Mouse (Mus musculus): ENCODE data around the gene Pdrg1. TPM values are rescaled to one million over a fixed set of nuclear protein-coding genes. Genes with fewer than 3 reads are reported as not detected.

Pdrg1 gene
- 98.9 and 101 TPM in 2 replicates for polyA plus RNA-seq (2015; fragmentation: Nextera tagmentation; extraction: Ambion mirVana)

DNA sequence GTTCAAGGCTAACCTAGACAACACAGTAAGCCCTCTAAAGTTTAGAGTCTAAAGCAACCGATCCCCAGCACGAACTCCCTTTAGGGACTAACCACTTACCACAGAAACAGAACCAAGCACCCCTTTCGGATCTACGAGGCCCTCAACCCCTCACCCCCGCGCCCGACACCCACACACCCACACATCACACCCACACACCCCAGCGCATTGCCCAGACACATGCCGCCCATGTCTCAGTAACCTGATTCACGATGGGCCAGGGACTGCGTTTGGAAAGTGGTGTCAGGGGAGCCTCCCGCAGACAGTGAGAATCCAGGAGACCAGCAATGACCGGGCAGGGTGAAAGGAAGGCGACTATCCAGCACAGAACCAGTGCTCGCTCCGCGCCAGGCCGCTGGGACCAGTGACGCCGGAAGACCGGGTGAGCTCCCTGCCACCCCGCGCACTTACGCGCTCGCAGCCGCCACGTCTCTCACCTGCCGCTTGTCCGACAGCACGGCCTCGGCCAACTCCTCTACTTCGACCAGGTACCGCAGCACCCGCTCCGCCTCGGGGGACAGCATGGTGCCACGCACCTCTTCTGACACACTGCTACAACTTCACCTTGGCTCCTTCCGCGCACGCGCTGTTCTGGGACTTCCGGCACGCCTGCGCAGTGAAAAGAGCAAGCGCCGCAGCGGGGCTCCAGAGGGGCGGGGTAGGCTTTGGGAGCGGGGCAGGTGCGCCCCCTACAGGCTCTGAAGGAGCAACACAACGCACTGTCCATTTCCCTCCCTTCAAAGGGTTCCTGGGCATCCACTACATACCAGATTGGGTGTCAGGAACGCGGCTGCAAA, at the start of gene Pdrg1:
TSS of gene Pdrg1 (minus strand) at position 670 of the 836 bp plus-strand sequence.
- ATAC-seq (ENCODE audit: insufficient read depth, low FRiP score, low read depth), result peak; percentile 92
- Histone ChIP-seq H3K27ac (no peak within 1 kb of the TSS), H3K4me2 (peak within 1 kb of the TSS; percentile 77), H3K27me3 (replicated peaks) (0 out of 2 replicates have a peak, but pooled peaks cover 10% of the 10 kb centered on the region), H3K36me3 (peaks cover 28% of the 10 kb centered on the region), H3K9ac (peak within 1 kb of the TSS; percentile 63), H3K4me3 (replicated peaks) (peak within 1 kb of the TSS; percentile 73), H3K4me1 (0 out of 2 replicates have a peak, but pooled peaks cover 5% of the 10 kb centered on the region), H3K9me3 (no peaks in the 10 kb centered on the region)
- WGBS, result under 1% methylated on average over 54 of the region's 54 CpGs

DNA sequence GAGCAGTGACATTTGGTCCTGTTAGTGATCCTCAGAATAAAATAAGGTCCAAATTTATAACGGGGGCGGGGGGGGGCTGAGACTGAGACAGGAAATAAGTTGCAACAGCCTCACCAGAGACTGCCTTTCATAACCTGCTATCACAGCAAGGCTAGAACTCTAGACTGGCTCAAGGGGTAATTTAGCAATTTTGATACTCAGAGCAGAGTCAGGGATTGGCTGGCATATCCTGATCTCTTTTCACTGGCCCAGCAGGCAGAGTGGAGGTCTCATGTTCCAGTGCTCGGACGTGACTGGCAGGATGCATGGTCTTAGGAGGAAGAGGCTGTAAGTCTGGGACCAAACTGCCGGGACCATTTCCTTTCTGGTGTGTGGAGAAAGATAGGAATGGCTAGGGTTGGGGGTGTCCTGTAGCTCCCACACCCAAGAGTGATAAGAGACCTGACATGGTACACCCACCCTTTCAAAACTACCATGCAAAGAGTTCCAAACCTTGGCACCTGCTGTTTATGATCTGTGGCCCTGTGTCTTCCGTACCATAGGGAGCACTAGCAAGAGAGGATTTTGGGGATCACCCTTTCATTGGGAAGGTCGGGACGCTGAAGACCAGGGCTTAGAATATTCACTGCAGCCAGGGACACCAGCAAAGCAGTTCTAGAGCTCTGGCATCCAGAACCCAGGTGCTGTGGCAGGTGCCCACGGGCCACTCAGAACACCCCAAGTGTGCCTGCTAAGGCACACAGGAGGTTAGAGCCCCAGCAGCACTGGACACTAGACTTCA, 49.2 kb upstream of the Pdrg1 start:
- no peaks in the 10 kb centered on the region for H3K4me1 ChIP-seq
- no peak for ATAC-seq (ENCODE audit: insufficient read depth, low FRiP score, low read depth)
- H3K27me3 ChIP-seq (replicated peaks), result peaks cover 8% of the 10 kb centered on the region; the same call in 1 of the 2 replicates
- 71% methylated on average over 9 of the region's 9 CpGs for WGBS
- no peak overlapping the region for H3K9ac ChIP-seq
- no peaks in the 10 kb centered on the region for H3K9me3 ChIP-seq
- no peak overlapping the region for H3K4me3 ChIP-seq (replicated peaks)
- no peak overlapping the region for H3K4me2 ChIP-seq
- H3K36me3 ChIP-seq, result no peaks in the 10 kb centered on the region
- H3K27ac ChIP-seq, result no peak overlapping the region

DNA sequence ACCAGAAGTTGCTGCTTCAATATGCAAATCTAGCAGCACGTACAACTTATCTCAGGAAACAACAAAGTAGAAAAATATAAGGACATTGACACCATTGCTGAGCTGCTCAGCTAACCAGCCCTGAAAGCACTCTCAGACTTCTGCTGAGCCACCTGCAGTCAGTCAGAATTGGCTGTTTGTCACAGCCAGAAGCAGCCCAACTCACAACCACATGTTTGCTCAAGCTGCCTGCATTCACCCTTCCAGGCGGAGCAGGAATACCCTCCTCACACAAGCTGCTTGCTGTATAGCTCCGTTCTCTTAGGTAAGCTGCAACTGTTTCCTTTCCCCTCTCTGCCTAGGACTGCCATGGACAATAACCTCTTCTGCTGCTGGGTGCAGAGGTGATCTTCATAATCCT, 48.2 kb upstream of the Pdrg1 start:
- H3K9me3 ChIP-seq, result no peaks in the 10 kb centered on the region
- H3K27me3 ChIP-seq (replicated peaks), result peaks cover 6% of the 10 kb centered on the region; the same call in 1 of the 2 replicates
- no peak overlapping the region for H3K4me3 ChIP-seq (replicated peaks)
- no peaks in the 10 kb centered on the region for H3K4me1 ChIP-seq
- WGBS, result 44% methylated on average over 3 of the region's 3 CpGs
- H3K27ac ChIP-seq, result no peak overlapping the region
- no peak for ATAC-seq (ENCODE audit: insufficient read depth, low FRiP score, low read depth)
- H3K4me2 ChIP-seq, result no peak overlapping the region
- no peaks in the 10 kb centered on the region for H3K36me3 ChIP-seq
- no peak overlapping the region for H3K9ac ChIP-seq

DNA sequence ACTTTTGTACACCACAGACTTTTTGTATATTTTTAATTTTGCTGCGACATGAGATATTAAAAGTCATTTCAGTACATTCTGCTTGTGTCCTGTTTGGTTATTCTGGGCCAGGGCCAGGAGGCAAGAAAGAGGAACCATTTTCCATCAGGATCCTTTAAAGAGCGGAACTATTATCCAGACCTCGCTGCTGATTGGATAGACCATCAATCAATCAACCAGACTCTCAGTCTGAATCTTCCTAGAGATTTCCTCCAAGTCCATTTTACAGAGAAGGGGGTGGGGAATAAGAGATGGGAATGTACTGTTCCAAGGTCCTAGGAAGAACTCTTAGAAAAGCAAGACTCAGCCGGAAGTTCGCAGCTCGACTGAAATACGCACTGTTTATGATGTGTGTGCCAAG, 45.0 kb upstream of the Pdrg1 start:
- Histone ChIP-seq H3K9ac (no peak overlapping the region), H3K9me3 (no peaks in the 10 kb centered on the region), H3K4me1 (no peaks in the 10 kb centered on the region), H3K27me3 (replicated peaks) (no peaks in the 10 kb centered on the region), H3K27ac (no peak overlapping the region), H3K4me2 (no peak overlapping the region), H3K36me3 (no peaks in the 10 kb centered on the region), H3K4me3 (replicated peaks) (no peak overlapping the region)
- ATAC-seq (ENCODE audit: insufficient read depth, low FRiP score, low read depth), result no peak
- 75% methylated on average over 7 of the region's 7 CpGs for WGBS

DNA sequence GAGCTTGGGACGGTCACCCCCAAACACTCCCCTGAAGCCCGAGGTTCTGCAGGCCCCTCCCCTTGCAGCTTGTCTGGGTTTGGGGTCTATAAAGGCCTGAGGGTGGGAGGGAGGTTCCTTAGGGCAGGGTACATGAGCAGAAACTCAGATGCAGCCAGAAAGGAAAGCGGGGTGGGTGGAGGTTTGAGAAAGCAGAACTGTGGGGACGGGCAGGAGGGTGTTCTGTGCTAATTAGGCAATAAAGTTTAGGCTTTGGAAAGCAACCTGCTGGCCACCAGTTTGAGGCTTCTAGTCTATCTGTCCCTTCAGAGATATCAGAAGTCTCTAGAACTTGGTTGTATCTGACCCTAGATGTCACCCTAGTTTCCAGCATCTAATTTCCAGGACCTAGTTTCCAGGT, 43.1 kb upstream of the Pdrg1 start:
- 71% methylated on average over 4 of the region's 4 CpGs for WGBS
- H3K36me3 ChIP-seq, result no peaks in the 10 kb centered on the region
- no peak for ATAC-seq (ENCODE audit: insufficient read depth, low FRiP score, low read depth)

DNA sequence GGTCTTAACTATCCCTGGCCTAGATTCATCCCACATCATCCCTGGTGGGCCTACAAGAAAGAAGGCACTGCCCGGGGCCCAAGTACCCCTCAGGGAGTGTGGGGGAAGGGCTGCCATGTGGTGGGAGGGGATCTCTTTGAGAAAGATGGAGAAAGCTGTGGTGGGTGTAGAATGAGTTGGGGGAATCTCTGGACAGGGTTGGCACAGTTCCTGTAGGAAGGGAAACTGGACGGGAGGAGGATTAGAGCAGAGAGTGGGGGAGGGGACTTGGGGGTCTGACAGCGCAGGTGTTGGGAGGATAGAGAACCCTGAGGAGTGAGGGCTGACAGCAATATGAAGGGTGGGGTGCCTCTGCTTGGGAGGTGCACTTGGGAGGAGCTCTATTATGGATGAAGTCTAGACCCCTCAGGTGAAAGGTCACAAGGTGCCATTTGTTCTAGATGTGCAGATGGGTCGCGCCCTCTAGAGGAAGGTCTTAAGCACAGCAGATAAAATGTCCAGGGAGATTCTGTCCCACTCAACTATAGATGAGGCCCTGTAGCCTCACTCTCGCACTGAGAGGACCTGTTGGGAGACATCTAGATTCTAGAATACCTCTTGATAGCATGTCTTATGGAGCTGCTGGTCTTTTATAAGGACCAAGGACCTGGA, 40.2 kb upstream of the Pdrg1 start:
- WGBS, result 55% methylated on average over 6 of the region's 6 CpGs
- no peaks in the 10 kb centered on the region for H3K9me3 ChIP-seq
- no peaks in the 10 kb centered on the region for H3K4me1 ChIP-seq
- no peak for ATAC-seq (ENCODE audit: insufficient read depth, low FRiP score, low read depth)
- no peak overlapping the region for H3K27ac ChIP-seq
- no peaks in the 10 kb centered on the region for H3K36me3 ChIP-seq
- no peak overlapping the region for H3K4me2 ChIP-seq
- H3K27me3 ChIP-seq (replicated peaks), result peaks cover 27% of the 10 kb centered on the region
- no peak overlapping the region for H3K4me3 ChIP-seq (replicated peaks)
- no peak overlapping the region for H3K9ac ChIP-seq

More for the DNA sequence above, 43.1 kb upstream of the Pdrg1 start:
- peaks cover 1% of the 10 kb centered on the region; the same call in 1 of the 2 replicates for H3K27me3 ChIP-seq (replicated peaks)
- H3K9ac ChIP-seq, result no peak overlapping the region
- H3K4me3 ChIP-seq (replicated peaks), result no peak overlapping the region
- no peak overlapping the region for H3K4me2 ChIP-seq
- H3K4me1 ChIP-seq, result no peaks in the 10 kb centered on the region
- no peaks in the 10 kb centered on the region for H3K9me3 ChIP-seq
- H3K27ac ChIP-seq, result no peak overlapping the region

DNA sequence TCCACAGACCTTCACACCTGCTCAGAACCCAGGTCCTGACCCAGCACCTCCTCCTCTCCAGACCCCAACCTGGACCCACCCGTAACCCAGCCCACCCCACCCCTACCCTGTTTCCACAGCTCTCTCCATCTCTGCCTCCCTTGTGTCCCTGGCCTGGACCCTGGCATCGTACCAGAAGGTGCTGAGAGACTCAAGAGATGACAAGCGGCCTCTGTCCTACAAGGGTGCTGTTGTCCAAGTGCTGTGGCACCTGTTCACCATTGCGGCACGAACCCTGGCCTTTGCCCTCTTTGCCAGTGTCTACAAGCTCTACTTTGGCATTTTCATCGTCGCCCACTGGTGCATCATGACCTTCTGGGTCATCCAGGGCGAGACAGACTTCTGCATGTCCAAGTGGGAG, 38.7 kb upstream of the Pdrg1 start:
- no peaks in the 10 kb centered on the region for H3K9me3 ChIP-seq
- H3K9ac ChIP-seq, result no peak overlapping the region
- no peak for ATAC-seq (ENCODE audit: insufficient read depth, low FRiP score, low read depth)
- peaks cover 27% of the 10 kb centered on the region for H3K27me3 ChIP-seq (replicated peaks)
- no peaks in the 10 kb centered on the region for H3K4me1 ChIP-seq
- H3K4me3 ChIP-seq (replicated peaks), result no peak overlapping the region
- no peak overlapping the region for H3K27ac ChIP-seq
- no peaks in the 10 kb centered on the region for H3K36me3 ChIP-seq
- H3K4me2 ChIP-seq, result no peak overlapping the region
- 83% methylated on average over 8 of the region's 8 CpGs for WGBS

DNA sequence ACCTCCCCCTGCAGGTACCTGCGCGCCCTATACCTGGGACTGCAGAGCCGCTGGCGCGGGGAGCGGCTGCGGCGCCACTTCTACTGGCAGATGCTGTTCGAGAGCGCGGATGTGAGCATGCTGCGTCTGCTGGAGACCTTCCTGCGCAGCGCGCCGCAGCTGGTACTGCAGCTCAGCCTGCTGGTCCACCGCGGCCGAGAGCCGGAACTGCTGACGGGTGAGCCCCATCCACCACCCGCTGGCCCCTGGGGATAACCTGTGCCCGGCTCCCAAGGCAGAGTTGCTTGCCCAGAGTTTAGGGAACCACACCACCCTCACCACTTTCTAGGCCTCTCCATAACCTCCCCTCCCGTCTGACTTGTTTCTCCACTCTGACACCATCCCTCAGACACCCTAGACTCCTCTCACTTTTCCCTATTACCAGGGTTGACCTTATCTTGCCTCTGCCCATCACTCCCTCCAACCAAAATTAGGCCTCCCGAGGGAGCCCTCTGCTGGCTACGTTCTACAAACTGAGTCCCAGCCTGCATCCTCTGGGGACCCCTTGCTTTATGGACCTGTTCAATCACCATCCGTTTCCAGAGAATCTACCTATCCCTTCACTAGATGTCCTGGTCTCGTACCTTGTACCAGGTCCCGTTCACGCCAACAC, 37.6 kb upstream of the Pdrg1 start:
- Histone ChIP-seq H3K4me3 (replicated peaks) (no peak overlapping the region), H3K9ac (no peak overlapping the region)
- 10% methylated on average over 30 of the region's 30 CpGs for WGBS

DNA sequence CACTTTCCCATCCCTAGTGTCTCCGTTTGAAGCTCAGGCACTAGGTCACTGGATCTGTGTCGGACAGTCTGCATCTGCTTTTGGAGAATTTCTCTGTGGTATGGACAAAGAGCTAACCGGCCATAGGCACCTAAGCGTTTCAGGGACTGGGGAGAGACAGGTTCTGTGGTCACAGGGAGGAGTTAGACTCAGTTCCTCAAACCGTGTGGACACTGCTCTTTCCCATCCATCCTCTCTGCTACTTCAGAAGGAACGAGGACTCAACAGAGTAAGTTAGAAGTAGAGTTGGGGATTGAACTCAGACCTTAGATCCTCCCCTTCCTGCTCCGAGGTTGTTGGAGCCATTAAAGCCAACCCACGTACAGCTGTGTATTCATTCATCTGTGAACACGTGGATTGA, 36.3 kb upstream of the Pdrg1 start:
- Histone ChIP-seq H3K4me2 (no peak overlapping the region), H3K36me3 (no peaks in the 10 kb centered on the region), H3K9ac (no peak overlapping the region), H3K27me3 (replicated peaks) (peaks cover 27% of the 10 kb centered on the region), H3K9me3 (no peaks in the 10 kb centered on the region), H3K4me3 (replicated peaks) (no peak overlapping the region), H3K27ac (no peak overlapping the region), H3K4me1 (no peaks in the 10 kb centered on the region)
- 71% methylated on average over 9 of the region's 9 CpGs for WGBS
- no peak for ATAC-seq (ENCODE audit: insufficient read depth, low FRiP score, low read depth)

More for the DNA sequence above, 37.6 kb upstream of the Pdrg1 start:
- Histone ChIP-seq H3K27me3 (replicated peaks) (peaks cover 27% of the 10 kb centered on the region), H3K4me1 (no peaks in the 10 kb centered on the region), H3K9me3 (no peaks in the 10 kb centered on the region), H3K4me2 (no peak overlapping the region), H3K27ac (no peak overlapping the region), H3K36me3 (no peaks in the 10 kb centered on the region)
- no peak for ATAC-seq (ENCODE audit: insufficient read depth, low FRiP score, low read depth)

DNA sequence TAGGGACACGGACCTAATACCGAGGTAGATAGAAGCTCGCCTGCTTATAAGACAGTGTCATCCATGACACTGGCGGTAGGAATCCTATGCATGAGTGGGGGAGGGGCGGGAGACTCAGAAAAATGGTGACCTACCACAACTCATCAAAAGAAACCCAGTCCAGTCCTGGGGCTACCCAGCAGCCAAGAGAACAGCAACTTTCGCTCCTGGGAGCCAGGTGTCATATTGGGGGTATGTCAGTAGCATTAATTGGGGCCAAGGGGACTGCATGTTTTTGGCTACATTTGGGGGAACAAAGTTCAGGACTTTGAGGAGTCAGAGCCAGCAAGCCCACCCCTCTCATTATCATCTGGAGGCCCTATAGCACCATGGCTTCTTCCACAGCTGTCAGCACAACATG, 35.9 kb upstream of the Pdrg1 start:
- peaks cover 27% of the 10 kb centered on the region for H3K27me3 ChIP-seq (replicated peaks)
- no peak for ATAC-seq (ENCODE audit: insufficient read depth, low FRiP score, low read depth)
- no peaks in the 10 kb centered on the region for H3K4me1 ChIP-seq
- H3K9me3 ChIP-seq, result no peaks in the 10 kb centered on the region
- H3K36me3 ChIP-seq, result no peaks in the 10 kb centered on the region
- H3K27ac ChIP-seq, result no peak overlapping the region
- H3K9ac ChIP-seq, result no peak overlapping the region
- 76% methylated on average over 6 of the region's 6 CpGs for WGBS
- no peak overlapping the region for H3K4me2 ChIP-seq
- no peak overlapping the region for H3K4me3 ChIP-seq (replicated peaks)

DNA sequence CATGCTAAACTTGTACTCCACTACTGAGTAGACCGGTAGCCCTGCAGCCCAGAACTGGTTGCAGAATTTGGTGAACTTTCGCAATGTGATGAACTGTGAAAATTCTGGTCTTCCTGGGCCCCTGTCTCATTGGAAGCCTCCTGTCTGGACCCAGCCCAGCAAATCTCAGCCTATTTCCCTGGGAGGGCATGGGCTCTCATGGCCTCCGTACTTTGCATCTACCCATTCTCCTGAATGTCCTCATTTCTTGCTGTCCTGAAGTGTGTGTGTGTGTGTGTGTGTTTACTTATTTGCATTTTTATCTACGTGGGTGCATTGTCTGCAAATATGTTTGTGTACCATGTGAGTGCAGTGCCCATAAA, 34.8 kb upstream of the Pdrg1 start:
- no peak overlapping the region for H3K4me3 ChIP-seq (replicated peaks)
- WGBS, result 79% methylated on average over 4 of the region's 4 CpGs
- H3K9me3 ChIP-seq, result no peaks in the 10 kb centered on the region
- no peaks in the 10 kb centered on the region for H3K4me1 ChIP-seq
- H3K4me2 ChIP-seq, result no peak overlapping the region
- peaks cover 27% of the 10 kb centered on the region for H3K27me3 ChIP-seq (replicated peaks)
- no peaks in the 10 kb centered on the region for H3K36me3 ChIP-seq
- no peak overlapping the region for H3K9ac ChIP-seq
- no peak for ATAC-seq (ENCODE audit: insufficient read depth, low FRiP score, low read depth)
- no peak overlapping the region for H3K27ac ChIP-seq

Measured in stomach, embryonic 15.5 days (tissue).